Mouse (Mus musculus): ENCODE results near the gene Tesc.

DNA sequence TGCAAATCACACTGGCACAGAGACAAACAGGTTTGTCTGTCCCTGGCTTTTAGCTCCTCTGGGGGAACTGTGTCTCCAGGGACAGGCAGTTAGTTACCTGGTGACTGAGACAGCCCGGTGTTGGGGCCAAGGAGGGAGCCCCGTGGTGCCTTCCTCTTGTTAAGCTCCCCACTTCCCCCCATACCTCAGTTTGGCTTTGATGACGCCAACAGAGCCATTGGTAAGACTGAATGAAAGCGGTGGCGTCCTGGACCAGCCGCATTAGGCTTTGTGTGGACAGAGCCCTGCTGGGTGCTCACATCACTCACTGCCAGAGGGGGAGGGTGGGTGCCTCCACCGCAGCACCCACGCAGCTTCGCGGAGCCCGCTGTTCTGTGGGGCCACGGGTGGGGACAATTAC, 1.7 kb upstream of the Tesc start:
- no peak for TF ChIP-seq GATA1 (IDR thresholded peaks at IDR 0.05; ENCODE audit: borderline replicate concordance, low read length)
- no peak for TF ChIP-seq TAL1 (conservative IDR thresholded peaks at IDR 0.05; ENCODE audit: low read depth, low read length)
- no peak for TF ChIP-seq CTCF (IDR thresholded peaks at IDR 0.05; ENCODE audit: low read depth, low read length)
- TF ChIP-seq POLR2AphosphoS5 (IDR thresholded peaks at IDR 0.05; ENCODE audit: insufficient replicate concordance, low read depth, low read length) = no peak
- no peak for TF ChIP-seq GATA2 (IDR thresholded peaks at IDR 0.05; ENCODE audit: borderline replicate concordance, low read depth, low read length)
